Mouse (Mus musculus): ENCODE results near the gene Plekha4. TPM values are rescaled to one million over a fixed set of nuclear protein-coding genes. Genes with fewer than 3 reads are reported as not detected.

Gene Plekha4
- polyA plus RNA-seq, 1 experiment from 2014 or later: 0.51 TPM

- Histone ChIP-seq H3K4me3 (ENCODE audit: low read depth, low read length) (no peak overlapping the region), H3K27me3 (ENCODE audit: insufficient read depth, low read length) (no peaks in the 10 kb centered on the region), H3K27ac (ENCODE audit: low read depth) (no peak overlapping the region), H3K4me2 (ENCODE audit: low read depth, low read length) (no peak overlapping the region), H3K36me3 (replicated peaks; ENCODE audit: insufficient read depth, low read length) (no peaks in the 10 kb centered on the region), H3K4me1 (ENCODE audit: insufficient read depth) (peaks cover 9% of the 10 kb centered on the region; the same call in 1 of the 2 replicates), H3K9ac (replicated peaks) (no peak overlapping the region), H3K9me3 (ENCODE audit: low read length) (no peaks in the 10 kb centered on the region)
- peak; percentile 11; the same call in 1 of the 2 replicates for ATAC-seq
- DNase-seq: peak; percentile 79
- 20% methylated on average over 10 of the region's 10 CpGs for WGBS (ENCODE audit: insufficient replicate concordance)
- TF ChIP-seq EP300 (IDR thresholded peaks at IDR 0.05; ENCODE audit: low read depth): no peak
- TF ChIP-seq CTCF (IDR thresholded peaks at IDR 0.05; ENCODE audit: low read depth): peak; percentile 95
Observed at GRCm38 (mm10) chr7:45593118-45593815, 67.1 kb downstream of the Plekha4 start.

- Histone ChIP-seq H3K4me3 (ENCODE audit: low read depth, low read length) (no peak overlapping the region), H3K9ac (replicated peaks) (no peak overlapping the region), H3K36me3 (replicated peaks; ENCODE audit: insufficient read depth, low read length) (no peaks in the 10 kb centered on the region), H3K9me3 (ENCODE audit: low read length) (no peaks in the 10 kb centered on the region), H3K27me3 (ENCODE audit: insufficient read depth, low read length) (no peaks in the 10 kb centered on the region), H3K27ac (ENCODE audit: low read depth) (no peak overlapping the region), H3K4me2 (ENCODE audit: low read depth, low read length) (no peak overlapping the region), H3K4me1 (ENCODE audit: insufficient read depth) (peaks cover 10% of the 10 kb centered on the region)
- TF ChIP-seq EP300 (IDR thresholded peaks at IDR 0.05; ENCODE audit: low read depth) (no peak), CTCF (IDR thresholded peaks at IDR 0.05; ENCODE audit: low read depth) (no peak)
- WGBS (ENCODE audit: insufficient replicate concordance): 84% methylated on average over 4 of the region's 4 CpGs
- ATAC-seq: no peak
- DNase-seq: no peak
Observed at GRCm38 (mm10) chr7:45595176-45595575, 69.0 kb downstream of the Plekha4 start.

- Histone ChIP-seq H3K9ac (replicated peaks) (no peak overlapping the region), H3K4me2 (ENCODE audit: low read depth, low read length) (no peak overlapping the region), H3K4me1 (ENCODE audit: insufficient read depth) (peaks cover 10% of the 10 kb centered on the region), H3K4me3 (ENCODE audit: low read depth, low read length) (no peak overlapping the region), H3K27me3 (ENCODE audit: insufficient read depth, low read length) (no peaks in the 10 kb centered on the region), H3K27ac (ENCODE audit: low read depth) (no peak overlapping the region), H3K36me3 (replicated peaks; ENCODE audit: insufficient read depth, low read length) (no peaks in the 10 kb centered on the region), H3K9me3 (ENCODE audit: low read length) (no peaks in the 10 kb centered on the region)
- ATAC-seq (no peak), DNase-seq (no peak)
- WGBS (ENCODE audit: insufficient replicate concordance): 57% methylated on average over 1 of the region's 1 CpGs
- TF ChIP-seq CTCF (IDR thresholded peaks at IDR 0.05; ENCODE audit: low read depth): no peak
- no peak for TF ChIP-seq EP300 (IDR thresholded peaks at IDR 0.05; ENCODE audit: low read depth)
Observed at GRCm38 (mm10) chr7:45596107-45596506, 70.0 kb downstream of the Plekha4 start.

GRCm38 (mm10) chr7:45597013-45597412 lies 70.9 kb downstream of the Plekha4 start:
- H3K9ac ChIP-seq (replicated peaks): no peak overlapping the region
- H3K4me2 ChIP-seq (ENCODE audit: low read depth, low read length): no peak overlapping the region
- peak overlapping the region; percentile 29; the same call in 1 of the 2 replicates for H3K27ac ChIP-seq (ENCODE audit: low read depth)
- H3K36me3 ChIP-seq (replicated peaks; ENCODE audit: insufficient read depth, low read length): no peaks in the 10 kb centered on the region
- H3K9me3 ChIP-seq (ENCODE audit: low read length): no peaks in the 10 kb centered on the region
- DNase-seq (no peak), ATAC-seq (peak; percentile 53)
- no peaks in the 10 kb centered on the region for H3K27me3 ChIP-seq (ENCODE audit: insufficient read depth, low read length)
- no peak for TF ChIP-seq EP300 (IDR thresholded peaks at IDR 0.05; ENCODE audit: low read depth)
- no peak for TF ChIP-seq CTCF (IDR thresholded peaks at IDR 0.05; ENCODE audit: low read depth)
- WGBS (ENCODE audit: insufficient replicate concordance): 65% methylated on average over 5 of the region's 5 CpGs
- H3K4me1 ChIP-seq (ENCODE audit: insufficient read depth): peaks cover 10% of the 10 kb centered on the region
- no peak overlapping the region for H3K4me3 ChIP-seq (ENCODE audit: low read depth, low read length)

- 84% methylated on average over 6 of the region's 6 CpGs for WGBS (ENCODE audit: insufficient replicate concordance)
- Histone ChIP-seq H3K4me1 (ENCODE audit: insufficient read depth) (peaks cover 10% of the 10 kb centered on the region), H3K9ac (replicated peaks) (no peak overlapping the region), H3K9me3 (ENCODE audit: low read length) (no peaks in the 10 kb centered on the region), H3K4me3 (ENCODE audit: low read depth, low read length) (no peak overlapping the region), H3K36me3 (replicated peaks; ENCODE audit: insufficient read depth, low read length) (no peaks in the 10 kb centered on the region), H3K27me3 (ENCODE audit: insufficient read depth, low read length) (no peaks in the 10 kb centered on the region), H3K27ac (ENCODE audit: low read depth) (peak overlapping the region; percentile 29; the same call in 1 of the 2 replicates), H3K4me2 (ENCODE audit: low read depth, low read length) (no peak overlapping the region)
- DNase-seq (no peak), ATAC-seq (no peak)
- no peak for TF ChIP-seq EP300 (IDR thresholded peaks at IDR 0.05; ENCODE audit: low read depth)
- TF ChIP-seq CTCF (IDR thresholded peaks at IDR 0.05; ENCODE audit: low read depth): no peak
Observed at GRCm38 (mm10) chr7:45597527-45597926, 71.4 kb downstream of the Plekha4 start.

- 49% methylated on average over 18 of the region's 18 CpGs for WGBS (ENCODE audit: insufficient replicate concordance)
- no peak for DNase-seq
- Histone ChIP-seq H3K4me1 (ENCODE audit: insufficient read depth) (peaks cover 10% of the 10 kb centered on the region), H3K36me3 (replicated peaks; ENCODE audit: insufficient read depth, low read length) (no peaks in the 10 kb centered on the region), H3K4me3 (ENCODE audit: low read depth, low read length) (no peak overlapping the region), H3K4me2 (ENCODE audit: low read depth, low read length) (no peak overlapping the region; the same call in 1 of the 2 replicates), H3K27ac (ENCODE audit: low read depth) (no peak overlapping the region), H3K9ac (replicated peaks) (no peak overlapping the region), H3K9me3 (ENCODE audit: low read length) (no peaks in the 10 kb centered on the region), H3K27me3 (ENCODE audit: insufficient read depth, low read length) (no peaks in the 10 kb centered on the region)
- ATAC-seq: peak; percentile 47; the same call in 1 of the 2 replicates
- no peak for TF ChIP-seq EP300 (IDR thresholded peaks at IDR 0.05; ENCODE audit: low read depth)
- TF ChIP-seq CTCF (IDR thresholded peaks at IDR 0.05; ENCODE audit: low read depth): no peak
Observed at GRCm38 (mm10) chr7:45598960-45599879, 73.1 kb downstream of the Plekha4 start.

Other genes with a start within 250 kb of the Plekha4 start
- gene Slc6a21, start 248.8 kb upstream of the Plekha4 start, polyA plus RNA-seq (2015; fragmentation: Nextera tagmentation; extraction: Ambion mirVana): 0.32 and 0.43 TPM in 2 replicates
- 6.9 and 7.0 TPM in 2 replicates for gene Trpm4, start 192.6 kb upstream of the Plekha4 start, polyA plus RNA-seq (2015; fragmentation: Nextera tagmentation; extraction: Ambion mirVana)
- gene Hrc, start 191.0 kb upstream of the Plekha4 start, polyA plus RNA-seq (2015; fragmentation: Nextera tagmentation; extraction: Ambion mirVana): 0.05 and 0.31 TPM in 2 replicates
- not detected in 2 replicates for gene Ppfia3, start 159.3 kb upstream of the Plekha4 start, polyA plus RNA-seq (2015; fragmentation: Nextera tagmentation; extraction: Ambion mirVana)
- not detected in 2 replicates for gene Lin7b, start 155.7 kb upstream of the Plekha4 start, polyA plus RNA-seq (2015; fragmentation: Nextera tagmentation; extraction: Ambion mirVana)
- 53.7 and 57.2 TPM in 2 replicates for gene Snrnp70, start 130.6 kb upstream of the Plekha4 start, polyA plus RNA-seq (2015; fragmentation: Nextera tagmentation; extraction: Ambion mirVana)
- 0.05 TPM in 1 of 2 replicates, not detected in the other for gene Kcna7, start 120.7 kb upstream of the Plekha4 start, polyA plus RNA-seq (2015; fragmentation: Nextera tagmentation; extraction: Ambion mirVana)
- gene Ntf5, start 112.6 kb upstream of the Plekha4 start, polyA plus RNA-seq (2015; fragmentation: Nextera tagmentation; extraction: Ambion mirVana): 0.05 and 0.15 TPM in 2 replicates
- not detected in 2 replicates for gene Lhb, start 105.5 kb upstream of the Plekha4 start, polyA plus RNA-seq (2015; fragmentation: Nextera tagmentation; extraction: Ambion mirVana)
- 3.3 TPM in 2 replicates for gene Gys1, start 91.5 kb upstream of the Plekha4 start, polyA plus RNA-seq (2015; fragmentation: Nextera tagmentation; extraction: Ambion mirVana)
- 30.1 and 36.5 TPM in 2 replicates for gene Ruvbl2, start 88.2 kb upstream of the Plekha4 start, polyA plus RNA-seq (2015; fragmentation: Nextera tagmentation; extraction: Ambion mirVana)
- 5,147 and 5,518 TPM in 2 replicates for gene Ftl1, start 66.4 kb upstream of the Plekha4 start, polyA plus RNA-seq (2015; fragmentation: Nextera tagmentation; extraction: Ambion mirVana)
- 59.6 and 60.8 TPM in 2 replicates for gene Bax, start 59.4 kb upstream of the Plekha4 start, polyA plus RNA-seq (2015; fragmentation: Nextera tagmentation; extraction: Ambion mirVana)
- gene Tulp2, start 44.5 kb upstream of the Plekha4 start, polyA plus RNA-seq (2015; fragmentation: Nextera tagmentation; extraction: Ambion mirVana): 0.22 and 0.30 TPM in 2 replicates
- 0.15 and 0.33 TPM in 2 replicates for gene Gm45808, start 39.5 kb upstream of the Plekha4 start, polyA plus RNA-seq (2015; fragmentation: Nextera tagmentation; extraction: Ambion mirVana)
- 8.4 and 9.5 TPM in 2 replicates for gene Dhdh, start 37.5 kb upstream of the Plekha4 start, polyA plus RNA-seq (2015; fragmentation: Nextera tagmentation; extraction: Ambion mirVana)
- 91.5 and 103 TPM in 2 replicates for gene Nucb1, start 15.9 kb upstream of the Plekha4 start, polyA plus RNA-seq (2015; fragmentation: Nextera tagmentation; extraction: Ambion mirVana)
- 104 and 113 TPM in 2 replicates for gene Ppp1r15a, start 62 bp upstream of the Plekha4 start, polyA plus RNA-seq (2015; fragmentation: Nextera tagmentation; extraction: Ambion mirVana)
- 0.24 and 0.62 TPM in 2 replicates for gene Hsd17b14, start 28.6 kb downstream of the Plekha4 start, polyA plus RNA-seq (2015; fragmentation: Nextera tagmentation; extraction: Ambion mirVana)
- gene Bcat2, start 43.8 kb downstream of the Plekha4 start, polyA plus RNA-seq (2015; fragmentation: Nextera tagmentation; extraction: Ambion mirVana): 32.3 and 38.9 TPM in 2 replicates
- gene Fgf21, start 89.2 kb downstream of the Plekha4 start, polyA plus RNA-seq (2015; fragmentation: Nextera tagmentation; extraction: Ambion mirVana): 7.6 and 7.8 TPM in 2 replicates
- gene Fut1, start 91.0 kb downstream of the Plekha4 start, polyA plus RNA-seq (2015; fragmentation: Nextera tagmentation; extraction: Ambion mirVana): 0.56 TPM in 1 of 2 replicates, not detected in the other
- 0.09 TPM in 1 of 2 replicates, not detected in the other for gene Izumo1, start 95.5 kb downstream of the Plekha4 start, polyA plus RNA-seq (2015; fragmentation: Nextera tagmentation; extraction: Ambion mirVana)
- gene Rasip1, start 101.2 kb downstream of the Plekha4 start, polyA plus RNA-seq (2015; fragmentation: Nextera tagmentation; extraction: Ambion mirVana): 3.4 and 3.6 TPM in 2 replicates
- gene Mamstr, start 113.6 kb downstream of the Plekha4 start, polyA plus RNA-seq (2015; fragmentation: Nextera tagmentation; extraction: Ambion mirVana): 0.31 and 0.54 TPM in 2 replicates
- gene Fut2, start 140.1 kb downstream of the Plekha4 start, polyA plus RNA-seq (2015; fragmentation: Nextera tagmentation; extraction: Ambion mirVana): not detected in 2 replicates
- 0.07 TPM in 1 of 2 replicates, not detected in the other for gene Ntn5, start 157.7 kb downstream of the Plekha4 start, polyA plus RNA-seq (2015; fragmentation: Nextera tagmentation; extraction: Ambion mirVana)
- gene Sec1, start 168.1 kb downstream of the Plekha4 start, polyA plus RNA-seq (2015; fragmentation: Nextera tagmentation; extraction: Ambion mirVana): 0.04 TPM in 1 of 2 replicates, not detected in the other
- gene Car11, start 173.5 kb downstream of the Plekha4 start, polyA plus RNA-seq (2015; fragmentation: Nextera tagmentation; extraction: Ambion mirVana): 0.14 and 0.15 TPM in 2 replicates
- 3.6 and 5.2 TPM in 2 replicates for gene Dbp, start 178.8 kb downstream of the Plekha4 start, polyA plus RNA-seq (2015; fragmentation: Nextera tagmentation; extraction: Ambion mirVana)
- 494 and 510 TPM in 2 replicates for gene Rpl18, start 189.1 kb downstream of the Plekha4 start, polyA plus RNA-seq (2015; fragmentation: Nextera tagmentation; extraction: Ambion mirVana)
- gene Sphk2, start 191.7 kb downstream of the Plekha4 start, polyA plus RNA-seq (2015; fragmentation: Nextera tagmentation; extraction: Ambion mirVana): 15.5 and 17.3 TPM in 2 replicates
- 0.13 TPM in 1 of 2 replicates, not detected in the other for gene Fam83e, start 194.9 kb downstream of the Plekha4 start, polyA plus RNA-seq (2015; fragmentation: Nextera tagmentation; extraction: Ambion mirVana)
- not detected in 2 replicates for gene Spaca4, start 199.5 kb downstream of the Plekha4 start, polyA plus RNA-seq (2015; fragmentation: Nextera tagmentation; extraction: Ambion mirVana)

Data from liver, postnatal 0 days (tissue).